Mouse (Mus musculus) regulatory T cell (primary cell): Measurements from ENCODE around the gene Terf2ip.

Experiments
- in situ Hi-C: fragments of 300-600 bp; cut with MboI, MseI; formaldehyde crosslinking; loops from one replicate; pipeline ENCODE4 v1.15.1; 2025; ENCODE audit warnings: high pct_unique_total_duplicates

Terf2ip gene

DNA sequence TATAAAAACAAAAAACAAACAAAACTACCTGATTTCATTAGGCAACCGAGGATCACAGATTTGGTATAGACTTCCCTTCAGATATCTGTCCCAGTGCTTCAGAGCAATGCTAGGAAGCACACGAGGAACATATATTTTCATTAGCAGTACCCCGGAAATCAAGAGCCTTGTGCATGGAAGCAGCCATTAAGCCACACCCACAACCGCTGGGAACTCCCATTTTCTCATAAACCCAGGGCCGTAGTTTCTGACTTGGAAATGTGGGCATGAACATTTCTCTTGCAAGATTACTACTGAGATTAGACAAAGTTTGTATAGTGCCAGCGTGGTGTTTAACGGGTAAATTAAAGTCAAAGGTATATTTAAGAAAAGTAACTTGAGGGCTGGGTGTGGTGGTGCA, 1.6 kb upstream of the Terf2ip start:
- in situ Hi-C loops = no loop called here

DNA sequence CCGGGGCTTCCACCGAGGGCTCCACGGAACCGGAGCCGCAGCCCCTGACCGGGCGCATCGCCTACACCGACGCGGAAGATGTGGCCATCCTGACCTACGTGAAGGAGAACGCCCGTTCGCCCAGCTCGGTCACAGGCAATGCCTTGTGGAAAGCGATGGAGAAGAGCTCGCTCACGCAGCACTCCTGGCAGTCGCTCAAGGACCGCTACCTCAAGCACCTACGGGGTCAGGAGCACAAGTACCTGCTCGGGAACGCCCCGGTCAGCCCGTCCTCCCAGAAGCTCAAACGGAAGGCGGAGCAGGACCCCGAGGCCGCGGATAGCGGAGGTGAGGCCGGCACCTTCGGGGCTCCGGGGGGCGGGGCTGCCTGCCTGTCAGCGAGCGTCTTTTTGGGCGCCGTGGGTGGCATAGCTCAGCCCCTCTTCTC, 631 bp downstream of the Terf2ip start:
- in situ Hi-C loops = no loop called here

GRCm38 (mm10) chr8:112014936-112015335, 3.7 kb downstream of the Terf2ip start, which contains the start of gene Gm6793:
Gene Gm6793, minus strand, starts transcription at chr8:112015036.
- in situ Hi-C loops = no loop called here

- in situ Hi-C loops = loop anchor here (10.0 kb wide), 1 partner anchor 1935 kb away; no protein-coding TSS in a partner anchor
These were observed 18.3 kb downstream of the Terf2ip start for GRCm38 (mm10) chr8:112029455-112029854.

- in situ Hi-C loops = no loop called here
These were observed 19.5 kb downstream of the Terf2ip start for GRCm38 (mm10) chr8:112030663-112031062.

DNA sequence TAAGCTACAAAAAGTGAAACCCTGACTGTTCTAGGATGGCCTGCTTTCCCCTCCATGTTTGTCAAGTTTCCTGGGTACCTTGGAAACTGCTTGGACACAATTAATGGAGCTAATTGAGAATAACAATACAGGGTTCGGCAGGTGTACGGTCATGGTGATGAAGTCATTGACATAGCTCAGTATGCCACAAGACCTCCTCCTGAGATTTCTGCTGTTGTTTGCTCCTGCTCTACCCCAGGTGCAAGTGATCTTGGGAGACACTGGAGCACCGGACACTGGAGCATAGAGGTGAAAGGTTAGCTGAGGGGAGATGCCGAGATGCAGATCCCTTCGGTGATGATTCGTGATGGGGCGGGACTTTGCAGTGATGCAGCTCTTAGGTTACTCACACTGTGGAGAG, 21.9 kb downstream of the Terf2ip start:
- in situ Hi-C loops = no loop called here

DNA sequence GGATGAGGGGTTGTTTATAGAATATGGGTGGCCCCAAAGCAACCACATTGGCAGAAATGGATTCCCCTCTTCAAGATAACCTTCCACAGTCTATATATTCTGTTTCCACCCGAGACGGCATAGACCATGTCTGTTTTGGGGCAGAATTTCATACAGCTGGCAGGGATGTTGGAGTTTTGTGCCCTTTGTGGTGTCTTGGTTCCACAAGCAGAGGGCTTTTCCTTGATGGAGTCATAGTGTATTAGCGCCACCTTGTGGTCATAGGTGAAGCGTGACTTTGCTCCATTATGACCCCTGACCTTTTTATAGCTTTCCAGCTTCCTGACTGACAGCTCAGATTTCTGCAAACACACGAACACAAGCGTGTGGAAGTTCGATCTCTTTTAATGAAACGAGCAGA, 23.4 kb downstream of the Terf2ip start:
- in situ Hi-C loops = no loop called here

DNA sequence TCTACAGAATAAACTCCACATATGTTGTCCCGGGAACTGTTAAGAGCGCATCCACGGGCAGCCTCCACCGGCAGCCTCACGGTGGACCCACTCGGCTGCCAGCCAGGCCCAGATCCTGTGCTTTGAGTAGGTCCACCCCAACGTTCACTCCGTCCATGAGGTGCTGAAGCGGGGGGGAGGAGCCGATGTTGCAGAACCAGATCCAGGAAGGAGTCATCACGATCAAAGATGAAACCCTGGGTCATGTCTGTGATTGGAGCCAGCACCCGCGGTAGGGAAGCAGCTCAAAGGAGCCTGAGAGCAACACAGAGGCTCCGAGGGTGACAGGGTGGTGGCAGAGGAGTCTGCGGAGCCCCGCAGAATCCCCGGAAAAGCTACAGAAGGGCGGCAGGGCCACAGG, 26.3 kb downstream of the Terf2ip start:
- in situ Hi-C loops = no loop called here

DNA sequence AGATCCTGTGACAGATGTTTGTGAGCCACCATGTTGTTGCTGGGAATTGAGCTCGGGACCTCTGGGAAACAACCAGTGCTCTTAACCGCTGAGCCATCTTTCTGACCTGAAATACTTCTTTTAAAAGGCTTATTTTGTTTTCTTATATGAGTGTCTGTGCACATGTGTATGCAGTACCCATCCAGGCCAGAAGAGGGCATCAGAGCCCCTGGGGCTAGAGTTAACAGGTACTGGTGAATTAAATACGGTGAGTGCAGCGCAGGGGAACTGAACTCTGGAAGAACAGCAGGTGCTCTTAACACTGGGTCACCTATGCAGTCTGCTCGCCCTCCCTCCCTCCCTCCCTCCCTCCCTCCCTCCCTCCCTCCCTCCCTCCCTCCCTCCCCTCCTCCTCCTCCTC, 34.0 kb downstream of the Terf2ip start:
- in situ Hi-C loops = loop anchor here (5.0 kb wide), 1 partner anchor 1592 kb away; the partner anchor contains the start of gene Mon1b

- in situ Hi-C loops = loop anchor here (5.0 kb wide), 1 partner anchor 1591 kb away; the partner anchor contains the start of gene Mon1b
These were observed 34.7 kb downstream of the Terf2ip start for GRCm38 (mm10) chr8:112045896-112046295.

DNA sequence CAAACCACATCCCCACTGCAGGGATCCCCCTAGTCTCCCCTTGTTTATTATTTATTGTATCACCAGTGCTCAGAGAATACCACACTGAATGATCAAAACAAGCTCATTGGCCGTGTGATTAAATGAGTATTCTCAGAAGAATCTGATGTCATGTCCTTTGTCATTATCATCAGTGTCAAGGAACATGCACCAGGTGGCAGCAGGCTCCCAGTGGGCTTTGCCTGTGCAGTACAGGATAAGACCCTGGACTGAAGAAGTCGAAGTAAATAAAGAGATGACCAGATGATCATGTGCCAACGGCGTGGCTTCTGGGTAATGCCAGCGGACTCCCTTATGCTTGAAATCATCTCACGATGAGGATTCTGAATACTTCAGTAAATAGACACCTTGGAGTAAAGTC, 37.1 kb downstream of the Terf2ip start:
- in situ Hi-C loops = loop anchor here (5.0 kb wide), 1 partner anchor 1589 kb away; the partner anchor contains the start of gene Mon1b

DNA sequence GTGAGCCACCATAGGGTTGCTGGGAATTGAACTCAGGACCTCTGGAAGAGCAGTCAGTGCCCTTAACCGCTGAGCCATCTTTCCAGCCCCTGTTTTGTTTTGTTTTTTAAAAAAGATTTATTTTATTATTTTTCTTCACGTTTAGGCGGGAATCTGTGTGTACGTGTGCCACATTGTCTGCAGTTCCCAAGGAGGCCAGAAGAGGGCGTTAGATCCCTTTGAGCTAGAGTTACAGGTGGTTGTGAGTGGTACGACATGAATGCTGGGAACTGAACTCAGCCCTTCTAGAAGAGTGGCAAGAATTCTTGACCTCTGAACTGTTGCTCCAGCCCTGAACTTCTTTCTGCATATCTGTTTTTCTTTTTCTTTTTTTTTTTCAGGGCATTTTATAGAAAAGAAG, 38.8 kb downstream of the Terf2ip start:
- in situ Hi-C loops = loop anchor here (5.0 to 10.0 kb wide), 2 partner anchors 1587 to 1935 kb away; partner anchors contain the start of gene Mon1b

DNA sequence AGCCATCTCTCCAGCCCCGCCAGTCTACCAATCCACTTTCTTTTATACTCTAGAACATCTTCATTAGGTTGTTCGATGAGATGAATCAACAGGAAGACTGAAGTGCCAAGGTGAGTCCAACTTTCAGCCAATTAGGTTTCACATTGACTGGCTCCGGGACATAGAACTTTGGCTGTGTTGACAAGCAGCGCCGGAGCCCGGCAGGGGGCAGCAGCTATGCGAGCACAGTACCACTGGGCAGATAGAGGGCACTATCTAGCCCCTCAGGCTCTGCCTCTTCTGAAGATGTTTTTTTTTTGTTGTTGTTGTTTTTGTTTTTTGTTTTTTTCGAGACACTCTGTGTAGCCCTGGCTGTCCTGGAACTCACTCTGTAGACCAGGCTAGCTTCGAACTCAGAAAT, 40.3 kb downstream of the Terf2ip start:
- in situ Hi-C loops = loop anchor here (10.0 kb wide), 1 partner anchor 1933 kb away; no protein-coding TSS in a partner anchor

DNA sequence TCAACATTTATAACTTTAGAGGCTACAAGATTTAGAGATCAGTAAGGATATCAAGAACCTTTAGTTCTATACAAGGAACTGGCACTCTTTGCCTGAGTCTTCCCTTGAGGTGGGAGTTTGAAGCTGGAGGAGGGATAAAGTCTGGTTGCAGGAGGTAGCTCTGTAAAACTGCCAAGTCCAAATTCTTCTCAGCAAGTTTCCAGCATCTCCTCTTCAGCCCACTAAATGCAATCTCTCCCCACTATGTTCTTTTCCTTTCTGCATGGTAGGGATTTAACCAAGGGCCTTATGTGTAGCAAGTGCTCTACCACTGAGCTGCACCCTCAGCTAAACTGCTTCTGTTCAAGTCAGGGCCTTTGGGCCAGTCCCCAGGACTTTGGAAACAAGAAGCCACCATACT, 43.3 kb downstream of the Terf2ip start:
- in situ Hi-C loops = loop anchor here (10.0 kb wide), 1 partner anchor 1930 kb away; no protein-coding TSS in a partner anchor

DNA sequence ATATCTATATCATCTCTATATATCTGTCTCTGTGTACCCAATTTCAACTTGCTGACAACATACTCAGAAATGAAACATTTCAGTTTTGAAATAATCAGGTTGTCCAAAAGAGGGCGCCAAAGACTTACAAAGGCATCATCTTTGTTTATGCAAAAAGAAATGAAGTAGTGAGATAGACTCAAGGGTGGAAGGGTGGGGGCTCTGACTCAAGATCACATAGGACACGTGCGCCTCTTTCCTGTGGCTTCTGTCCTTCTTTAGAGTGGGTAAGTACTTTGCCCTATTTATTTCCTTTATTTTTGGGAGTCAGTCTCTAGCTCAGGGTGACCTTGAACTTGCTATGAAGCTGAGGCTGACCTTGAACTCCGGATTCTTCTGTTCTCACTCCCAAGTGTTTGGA, 50.2 kb downstream of the Terf2ip start:
- in situ Hi-C loops = no loop called here
